Mouse (Mus musculus) c-Kit-negative CD71-positive TER-119-positive erythroid progenitor cells, embryonic 14.5 days (primary cell): ENCODE measurements around the gene Vmn1r5.
A peak's percentile ranks its signal among the peaks of the same experiment; 100 is the strongest.
"Not testable (repeated sequence)": the region's sequence is repeated elsewhere in the genome, so short reads cannot be mapped to it uniquely, and the experiment has no call there.

Source experiments
- DNase-seq: peaks from one replicate; pipeline ENCODE4 v3.0.0-alpha.2; 2013; ENCODE audit warnings: low read depth, low spot score

Vmn1r5 gene

DNA sequence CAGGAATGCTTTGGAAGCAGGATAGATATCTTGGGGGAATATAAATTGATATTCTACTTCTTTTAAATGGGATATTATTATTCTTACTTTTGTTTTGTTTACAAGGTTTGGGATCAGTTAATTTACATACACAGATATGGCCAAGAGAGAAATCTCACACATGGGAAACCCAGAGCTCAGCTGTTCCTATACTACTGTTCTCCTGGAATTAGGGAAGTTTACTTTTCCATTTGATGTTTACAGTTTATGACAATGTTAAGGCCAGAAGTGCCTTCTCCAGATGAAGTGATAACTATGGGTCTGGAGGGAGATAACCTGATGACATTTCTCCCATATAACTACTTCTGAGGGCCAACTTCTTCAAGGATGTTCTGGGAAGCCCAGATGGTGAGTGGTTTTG lies at the start of gene Vmn1r5:
Gene Vmn1r5, plus strand, starts transcription at position 301 of the 400 bp plus-strand sequence.
- DNase-seq: no peak

GRCm38 (mm10) chr6:56923331-56923725 lies 46.7 kb upstream of the Vmn1r5 start:
- no peak for DNase-seq

GRCm38 (mm10) chr6:56923726-56924707 lies 46.1 kb upstream of the Vmn1r5 start, which contains the start of the genes Nt5c3 and Vmn1r4:
TSS of gene Nt5c3 (minus strand) at chr6:56923932.
TSS of gene Vmn1r4 (plus strand) at chr6:56924015.
- peak; percentile 98 for DNase-seq

GRCm38 (mm10) chr6:56931648-56932415 lies 38.2 kb upstream of the Vmn1r5 start:
- no peak for DNase-seq

DNA sequence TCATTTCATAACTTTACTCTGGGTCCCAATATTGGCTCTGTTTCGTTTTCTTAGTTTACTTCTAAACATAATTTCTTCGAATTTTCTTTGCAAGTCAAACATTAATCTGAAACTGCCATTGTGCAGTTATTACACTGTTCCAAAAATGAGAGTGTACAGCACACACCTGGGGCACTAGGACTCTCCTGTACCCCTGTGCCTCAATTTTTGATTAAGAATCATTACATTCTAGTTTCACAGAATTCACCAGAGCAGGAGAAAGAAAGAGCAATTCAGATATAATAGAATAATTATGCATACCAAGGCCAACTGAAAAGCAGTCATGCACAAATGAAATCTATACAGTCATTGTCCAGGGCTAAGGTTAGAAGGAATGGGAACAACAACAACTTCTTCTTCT lies 37.6 kb upstream of the Vmn1r5 start:
- DNase-seq: no peak

DNA sequence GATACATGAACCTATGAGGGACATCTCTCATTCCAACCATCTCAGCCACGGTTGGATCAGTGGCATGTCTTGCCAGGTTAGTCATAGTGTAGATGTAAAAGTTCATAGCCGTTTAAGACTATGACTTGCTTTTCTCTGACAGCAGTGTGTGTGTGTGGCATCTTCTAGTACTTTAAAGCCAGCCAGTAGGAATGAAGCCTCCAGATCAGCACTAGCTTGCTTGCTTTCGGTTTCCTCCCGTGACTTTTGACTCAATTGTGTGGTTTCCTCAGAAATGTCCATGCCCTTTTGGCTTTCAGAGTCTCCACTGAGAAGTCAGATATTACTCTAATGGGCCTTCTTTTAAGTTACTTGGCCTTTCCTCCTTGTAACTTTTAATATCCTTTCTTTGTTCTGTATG lies 35.7 kb upstream of the Vmn1r5 start:
- DNase-seq: no peak

- no peak for DNase-seq
These were observed 13.6 kb upstream of the Vmn1r5 start for GRCm38 (mm10) chr6:56956436-56956835.

- DNase-seq: no peak
These were observed 26.9 kb downstream of the Vmn1r5 start, which contains the start of gene Vmn1r6 for GRCm38 (mm10) chr6:56996943-56997342. TSS of gene Vmn1r6 (plus strand) at chr6:56997243.

DNA sequence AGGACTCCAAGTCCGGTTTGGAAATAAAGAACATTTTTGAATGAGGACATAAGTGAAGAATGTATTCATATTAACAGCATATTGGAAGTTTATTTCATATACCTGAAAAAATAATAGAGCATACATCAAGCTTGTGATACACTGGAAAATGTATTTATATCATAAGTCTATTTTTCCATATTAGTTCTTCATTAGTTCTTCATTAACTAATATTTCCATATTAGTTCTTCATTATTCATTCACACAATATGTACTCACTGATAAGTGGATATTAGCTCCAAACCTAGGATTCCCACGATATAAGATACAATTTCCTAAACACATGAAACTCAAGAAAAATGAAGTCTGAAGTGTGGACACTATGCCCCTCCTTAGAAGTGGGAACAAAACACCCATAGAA lies 55.2 kb downstream of the Vmn1r5 start, which contains the start of gene Vmn1r7:
Gene Vmn1r7, minus strand, starts transcription at position 101 of the 400 bp plus-strand sequence.
- not testable (repeated sequence) for DNase-seq

DNA sequence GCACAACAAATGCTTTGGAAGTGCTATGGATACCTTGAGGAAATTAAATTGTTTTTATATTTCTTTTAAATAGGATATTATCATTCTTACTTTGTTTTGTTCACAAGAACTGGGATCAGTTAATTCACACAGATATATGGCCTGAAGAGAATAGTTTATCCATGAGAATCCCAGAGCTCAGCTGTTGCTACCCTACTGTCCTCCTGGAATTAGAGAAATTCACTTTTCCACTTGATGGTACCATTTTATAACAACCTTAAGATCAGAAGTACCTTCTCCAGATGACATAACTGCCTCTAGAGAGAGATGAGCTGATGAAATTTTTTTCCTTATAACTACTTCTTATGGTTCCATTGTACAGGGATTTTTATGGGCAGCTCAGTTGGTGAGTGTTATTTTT lies 61.9 kb downstream of the Vmn1r5 start, which contains the start of gene Vmn1r8:
Gene Vmn1r8, plus strand, starts transcription at position 301 of the 400 bp plus-strand sequence.
- no peak for DNase-seq

GRCm38 (mm10) chr6:57034674-57035073 lies 64.6 kb downstream of the Vmn1r5 start:
- no peak for DNase-seq
